Mouse (Mus musculus) CH12.LX (cell line): ENCODE results near the gene Chid1. TPM values are rescaled to one million over a fixed set of nuclear protein-coding genes. Genes with fewer than 3 reads are reported as not detected.
A peak's percentile ranks its signal among the peaks of the same experiment; 100 is the strongest.

ENCODE experiments used
- DNase-seq: peaks from one replicate; pipeline ENCODE4 v3.0.0-alpha.2; 2013; ENCODE audit errors: extremely low read depth
- H3K27ac ChIP-seq: 2 replicates; pipeline ENCODE4 v1.5.1; 2012; ENCODE audit warnings: low read depth, mild to moderate bottlenecking, control low read depth, moderate library complexity; ENCODE audit not compliant: insufficient read depth
- H3K27me3 ChIP-seq: replicated peaks from 2 replicates; pipeline ENCODE3; 2012; ENCODE audit warnings: inconsistent platforms
- H3K36me3 ChIP-seq, 2 experiments: replicated peaks in 1 of 2; 2 replicates each; pipeline versions ENCODE3 to v1.6.1; 2012; ENCODE audit warnings: inconsistent platforms in 1 of 2, low read length in 1 of 2, mild to moderate bottlenecking in 1 of 2, mixed read lengths in 1 of 2, moderate library complexity in 1 of 2; ENCODE audit not compliant: control insufficient read depth in 1 of 2, insufficient read depth in 1 of 2
- H3K4me1 ChIP-seq, 2 experiments: 2 replicates each; pipeline ENCODE4 v1.6.1; 2012; ENCODE audit warnings: inconsistent platforms in 1 of 2, moderate library complexity in 1 of 2; ENCODE audit not compliant: insufficient read depth in 2 of 2, control insufficient read depth in 1 of 2
- H3K4me2 ChIP-seq: 2 replicates; pipeline ENCODE4 v1.6.1; 2012; ENCODE audit warnings: low read depth, mild to moderate bottlenecking, control low read depth; ENCODE audit not compliant: poor library complexity, insufficient read depth, severe bottlenecking
- H3K4me3 ChIP-seq, 3 experiments: fragments of 150-350 bp in 1 of 3; sonication (generic) in 1 of 3; replicated peaks in 1 of 3; 2 replicates each; pipeline versions ENCODE3 to v1.5.1; 2011 to 2012; ENCODE audit warnings: low read depth in 2 of 3, low read length in 2 of 3, mild to moderate bottlenecking in 2 of 3, moderate library complexity in 2 of 3, control low read depth in 1 of 3, improper control_type of control experiment in 1 of 3, inconsistent platforms in 1 of 3, mixed read lengths in 1 of 3; ENCODE audit not compliant: poor library complexity in 1 of 3
- H3K79me2 ChIP-seq: replicated peaks from 2 replicates; pipeline ENCODE4 v1.6.1; 2012; ENCODE audit warnings: mild to moderate bottlenecking, moderate library complexity; ENCODE audit not compliant: control insufficient read depth, poor library complexity, insufficient read depth, severe bottlenecking; ENCODE audit errors: extremely low read depth
- H3K9ac ChIP-seq: 2 replicates; pipeline ENCODE4 v1.6.1; 2012; ENCODE audit warnings: low read depth, mild to moderate bottlenecking, control low read depth, moderate library complexity; ENCODE audit not compliant: insufficient read depth
- H3K9me3 ChIP-seq: replicated peaks from 2 replicates; pipeline ENCODE3; 2012; ENCODE audit warnings: low read length, inconsistent platforms, mixed read lengths
- CHD1 ChIP-seq: IDR thresholded peaks from 2 replicates; pipeline ENCODE4 v1.6.1; 2012; ENCODE audit warnings: low read depth, low read length, improper control_type of control experiment, inconsistent platforms
- CTCF ChIP-seq, 2 experiments: IDR thresholded peaks in 1 of 2; conservative IDR thresholded peaks in 1 of 2; 2 replicates each; pipeline ENCODE4 v1.5.1; 2011 to 2012; ENCODE audit warnings: low read depth in 2 of 2, low read length in 2 of 2, improper control_type of control experiment in 1 of 2, inconsistent platforms in 1 of 2, mild to moderate bottlenecking in 1 of 2, moderate library complexity in 1 of 2
- E2F4 ChIP-seq: IDR thresholded peaks from 2 replicates; pipeline ENCODE4 v1.6.1; 2011; ENCODE audit warnings: low read depth, low read length, improper control_type of control experiment; ENCODE audit not compliant: insufficient replicate concordance
- ETS1 ChIP-seq: conservative IDR thresholded peaks from 2 replicates; pipeline ENCODE4 v1.6.1; 2012; ENCODE audit warnings: low read depth, mild to moderate bottlenecking, inconsistent platforms, low read length, improper control_type of control experiment, moderate library complexity
- GABPA ChIP-seq: IDR thresholded peaks from 2 replicates; pipeline ENCODE4 v1.6.1; 2012; ENCODE audit warnings: low read depth, low read length, improper control_type of control experiment, inconsistent platforms; ENCODE audit not compliant: insufficient replicate concordance
- KAT2A ChIP-seq: IDR thresholded peaks from 2 replicates; pipeline ENCODE4 v1.6.1; 2012; ENCODE audit warnings: low read length, improper control_type of control experiment, inconsistent platforms; ENCODE audit not compliant: insufficient replicate concordance
- MAFK ChIP-seq: IDR thresholded peaks from 2 replicates; pipeline ENCODE4 v1.6.1; 2011; ENCODE audit warnings: low read length, improper control_type of control experiment; ENCODE audit not compliant: insufficient replicate concordance
- MEF2A ChIP-seq: IDR thresholded peaks from 2 replicates; pipeline ENCODE4 v1.6.1; 2014; ENCODE audit warnings: low read depth, mild to moderate bottlenecking, inconsistent platforms, low read length, improper control_type of control experiment, borderline replicate concordance
- PAX5 ChIP-seq: IDR thresholded peaks from 2 replicates; pipeline ENCODE4 v1.6.1; 2012; ENCODE audit warnings: low read length, inconsistent platforms, mixed read lengths
- POLR2A ChIP-seq: IDR thresholded peaks from 2 replicates; pipeline ENCODE4 v1.6.1; 2011; ENCODE audit warnings: low read depth, mild to moderate bottlenecking, improper control_type of control experiment, low read length
- RAD21 ChIP-seq: IDR thresholded peaks from 2 replicates; pipeline ENCODE4 v1.6.1; 2011; ENCODE audit warnings: low read depth, mild to moderate bottlenecking, low read length, improper control_type of control experiment, moderate library complexity
- SIN3A ChIP-seq: IDR thresholded peaks from 2 replicates; pipeline ENCODE4 v1.6.1; 2012; ENCODE audit warnings: low read length, improper control_type of control experiment, inconsistent platforms
- SMC3 ChIP-seq: IDR thresholded peaks from 2 replicates; pipeline ENCODE4 v1.6.1; 2011; ENCODE audit warnings: low read depth, low read length, improper control_type of control experiment
- TBP ChIP-seq: conservative IDR thresholded peaks from 2 replicates; pipeline ENCODE4 v1.6.1; 2011; ENCODE audit warnings: low read depth, low read length, improper control_type of control experiment
- TCF12 ChIP-seq: IDR thresholded peaks from 2 replicates; pipeline ENCODE4 v1.6.1; 2014; ENCODE audit warnings: low read depth, mild to moderate bottlenecking, inconsistent platforms, low read length, improper control_type of control experiment
- ZC3H11A ChIP-seq: IDR thresholded peaks from 2 replicates; pipeline ENCODE4 v1.6.1; 2012; ENCODE audit warnings: low read depth, mild to moderate bottlenecking, inconsistent platforms, low read length, improper control_type of control experiment
- ZKSCAN1 ChIP-seq: IDR thresholded peaks from 2 replicates; pipeline ENCODE4 v1.6.1; 2012; ENCODE audit warnings: low read depth, inconsistent platforms, low read length, improper control_type of control experiment, borderline replicate concordance
- dilution Hi-C: fragments of 300-500 bp; cut with MboI; formaldehyde crosslinking; loops from 2 replicates; pipeline ENCODE4 v1.14.3; 2020; ENCODE audit warnings: low sequenced_read_pairs; ENCODE audit not compliant: extremely low pct_unique_long_range_greater_than_20kb, extremely low pct_ligation_motif_present
- in situ Hi-C: fragments of 300-500 bp; cut with MboI; formaldehyde crosslinking; loops from 3 replicates; pipeline ENCODE4 v1.14.3; 2019; ENCODE audit warnings: low sequenced_read_pairs, low pct_ligation_motif_present, low pct_unique_long_range_greater_than_20kb, mixed read lengths
- polyA plus RNA-seq: library from polyadenylated mRNA; unstranded; fragments of >175 nt; gene quantifications from 2 replicates; pipeline ENCODE4 v1.2.1, GENCODE M21; 2012; ENCODE audit warnings: low read depth; ENCODE audit not compliant: insufficient read length
- total RNA-seq, 2 experiments: library from RNA; depleted of rRNA; stranded (reverse); fragments of 300-350 nt in 1 of 2; fragments of >200 nt in 1 of 2; gene quantifications; 2 replicates each; pipeline ENCODE4 v1.2.3; 2012 to 2014

Gene Chid1
- total and polyA plus RNA-seq, 3 experiments, result 27.0 to 50.5 (median 42.3) TPM

- dilution Hi-C loops (no loop called here), in situ Hi-C loops (no loop called here)
- TF ChIP-seq ETS1 (no peak), GABPA (no peak), ZC3H11A (no peak), PAX5 (no peak), TBP (no peak), SMC3 (no peak), E2F4 (no peak), RAD21 (no peak), MAFK (no peak), CTCF (conservative IDR thresholded peaks at IDR 0.05 in 1 of 2, IDR thresholded peaks at IDR 0.05 in 1 of 2; ENCODE audit: low read depth in 2 of 2, low read length in 2 of 2) (no peak), TCF12 (no peak), ZKSCAN1 (no peak), KAT2A (no peak), POLR2A (no peak), SIN3A (no peak), MEF2A (no peak)
- H3K79me2 ChIP-seq, result no peaks in the 10 kb centered on the region
- no peak overlapping the region for H3K27ac ChIP-seq
- DNase-seq, result no peak
- no peaks in the 10 kb centered on the region for H3K27me3 ChIP-seq
- no peak overlapping the region for H3K9ac ChIP-seq
- no peak overlapping the region for H3K4me2 ChIP-seq
- H3K9me3 ChIP-seq, result no peaks in the 10 kb centered on the region
- H3K36me3 ChIP-seq, result peaks cover 23 to 54% of the 10 kb centered on the region in 2 experiments
- H3K4me1 ChIP-seq, result peaks cover 2 to 15% of the 10 kb centered on the region in 2 experiments; a peak in 2 of 4 replicates
- no peak overlapping the region for H3K4me3 ChIP-seq
These were observed 37.1 kb downstream of the Chid1 start for GRCm38 (mm10) chr7:141502556-141502905.

GRCm38 (mm10) chr7:141501820-141502555, 37.7 kb downstream of the Chid1 start:
- no peak overlapping the region for H3K4me3 ChIP-seq
- in situ Hi-C loops, result no loop called here
- no peaks in the 10 kb centered on the region for H3K79me2 ChIP-seq
- no peak for DNase-seq
- dilution Hi-C loops, result no loop called here
- H3K27ac ChIP-seq, result no peak overlapping the region
- H3K27me3 ChIP-seq, result no peaks in the 10 kb centered on the region
- H3K9me3 ChIP-seq, result no peaks in the 10 kb centered on the region
- H3K4me1 ChIP-seq, result peaks cover 2 to 11% of the 10 kb centered on the region in 2 experiments; a peak in 1 of 4 replicates
- peaks cover 26 to 59% of the 10 kb centered on the region in 2 experiments for H3K36me3 ChIP-seq
- TF ChIP-seq RAD21, result no peak
- TF ChIP-seq MAFK, result peak; percentile 24; the same call in 1 of the 2 replicates
- TF ChIP-seq CHD1, result no peak
- no peak for TF ChIP-seq ZKSCAN1
- H3K4me2 ChIP-seq, result no peak overlapping the region
- no peak overlapping the region for H3K9ac ChIP-seq
